Mouse (Mus musculus) cerebral cortex, adult 2 months (tissue): ENCODE results near the gene Zfp472.

Experiments
- WGBS: fragments of 180-500 bp; shearing (Covaris S2); methylation state at CpG from one replicate; pipeline ENCODE4 v1.1.7; 2018; 5-methylcytosine and 5-hydroxymethylcytosine counted together

Zfp472 gene

GRCm38 (mm10) chr17:32965623-32966290, at the start of gene Zfp472:
Gene Zfp472 (plus strand): TSS chr17:32965814.
- WGBS: under 1% methylated on average over 33 of the region's 33 CpGs

GRCm38 (mm10) chr17:32916075-32916474, 49.5 kb upstream of the Zfp472 start:
- WGBS: 87% methylated on average over 1 of the region's 1 CpGs

GRCm38 (mm10) chr17:32917131-32917530, 48.5 kb upstream of the Zfp472 start, which contains the start of gene Cyp4f14:
Gene Cyp4f14 (minus strand): TSS chr17:32917342.
- 27% methylated on average over 2 of the region's 2 CpGs for WGBS

GRCm38 (mm10) chr17:32919123-32919522, 46.5 kb upstream of the Zfp472 start:
- 79% methylated on average over 2 of the region's 2 CpGs for WGBS

GRCm38 (mm10) chr17:32923681-32924080, 41.9 kb upstream of the Zfp472 start:
- WGBS: 91% methylated on average over 1 of the region's 1 CpGs

GRCm38 (mm10) chr17:32924658-32925312, 40.8 kb upstream of the Zfp472 start:
- 13% methylated on average over 32 of the region's 32 CpGs for WGBS

GRCm38 (mm10) chr17:32927803-32928202, 37.8 kb upstream of the Zfp472 start:
- 87% methylated on average over 5 of the region's 5 CpGs for WGBS

GRCm38 (mm10) chr17:32939831-32940230, 25.8 kb upstream of the Zfp472 start:
- 90% methylated on average over 4 of the region's 4 CpGs for WGBS

- 86% methylated on average over 3 of the region's 3 CpGs for WGBS
These were observed 22.0 kb upstream of the Zfp472 start for GRCm38 (mm10) chr17:32943661-32944060.

GRCm38 (mm10) chr17:32944402-32945035, 21.1 kb upstream of the Zfp472 start:
- WGBS: 56% methylated on average over 3 of the region's 3 CpGs

- 47% methylated on average over 9 of the region's 9 CpGs for WGBS
These were observed 18.9 kb upstream of the Zfp472 start for GRCm38 (mm10) chr17:32946716-32947115.

GRCm38 (mm10) chr17:32947215-32947914, 18.2 kb upstream of the Zfp472 start, which contains the start of gene Cyp4f13:
Gene Cyp4f13 (minus strand): TSS chr17:32947402.
- 17% methylated on average over 12 of the region's 12 CpGs for WGBS

- 87% methylated on average over 3 of the region's 3 CpGs for WGBS
These were observed 15.5 kb upstream of the Zfp472 start for GRCm38 (mm10) chr17:32950136-32950535.

- WGBS: 71% methylated on average over 11 of the region's 11 CpGs
These were observed 14.6 kb upstream of the Zfp472 start for GRCm38 (mm10) chr17:32951006-32951405.

- 30% methylated on average over 16 of the region's 16 CpGs for WGBS
These were observed 14.2 kb upstream of the Zfp472 start for GRCm38 (mm10) chr17:32951441-32951840.

GRCm38 (mm10) chr17:32965253-32965622, 376 bp upstream of the Zfp472 start:
- WGBS: under 1% methylated on average over 14 of the region's 14 CpGs

GRCm38 (mm10) chr17:32981361-32981760, 15.7 kb downstream of the Zfp472 start:
- 83% methylated on average over 4 of the region's 4 CpGs for WGBS

- WGBS: 75% methylated on average over 4 of the region's 4 CpGs
These were observed 20.7 kb downstream of the Zfp472 start for GRCm38 (mm10) chr17:32986301-32986700.

- WGBS: 55% methylated on average over 12 of the region's 12 CpGs
These were observed 26.5 kb downstream of the Zfp472 start for GRCm38 (mm10) chr17:32991965-32992698.

GRCm38 (mm10) chr17:32992699-32993474, 27.3 kb downstream of the Zfp472 start, which contains the start of gene Zfp952:
Gene Zfp952 (plus strand): TSS chr17:32993129.
- under 1% methylated on average over 21 of the region's 21 CpGs for WGBS

- WGBS: 96% methylated on average over 2 of the region's 2 CpGs
These were observed 32.9 kb downstream of the Zfp472 start for GRCm38 (mm10) chr17:32998492-32998891.
